Comparison of ENCODE assay signal across 8 mouse cellular contexts in the genomic region with DNA sequence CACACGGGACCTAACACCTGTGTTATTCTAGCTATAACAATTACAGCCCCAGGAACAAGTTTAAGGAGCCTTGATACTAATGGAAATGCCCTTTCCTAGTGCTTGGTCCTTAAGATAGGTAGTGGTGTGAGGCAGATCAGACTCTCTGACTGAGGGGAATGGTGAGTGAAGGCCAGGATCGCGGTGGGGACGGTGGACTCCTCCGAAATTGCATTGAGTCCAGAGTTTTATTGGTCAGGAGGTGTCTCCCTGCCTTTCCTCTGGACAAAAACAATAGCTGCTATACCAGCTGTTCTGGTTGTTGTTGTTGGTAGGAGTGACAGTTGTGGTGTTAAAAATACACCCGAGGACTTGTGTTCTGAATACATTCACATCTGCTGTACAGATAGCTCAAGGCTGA. TPM values are rescaled to one million over a fixed set of nuclear protein-coding genes. Genes with fewer than 3 reads are reported as not detected.
DNase-seq lines count a peak whose midpoint lies in the region; ATAC-seq and TF ChIP-seq lines count a peak whose summit lies in the region.

No protein-coding gene starts in this region.

- peaks cover 49% of the 10 kb centered on the region for H3K4me1 ChIP-seq in heart, embryonic 13.5 days
- H3K4me1 ChIP-seq in ES-E14 (ENCODE audit: control insufficient read depth in 2 of 2, insufficient read depth in 2 of 2, low read length in 2 of 2, poor library complexity in 1 of 2), result peaks cover 0 to 9% of the 10 kb centered on the region in 2 experiments; a peak in 2 of 4 replicates
- H3K4me1 ChIP-seq in heart, postnatal 0 days (ENCODE audit: control insufficient read depth, insufficient read depth), result peaks cover 44% of the 10 kb centered on the region
- H3K4me1 ChIP-seq in midbrain, embryonic 10.5 days, result peaks cover 29% of the 10 kb centered on the region

- ATAC-seq in heart, embryonic 13.5 days (ENCODE audit: extremely low read depth, insufficient number of reproducible peaks, low FRiP score, low TSS enrichment), result no peak
- ATAC-seq in heart, postnatal 0 days (ENCODE audit: insufficient read depth, low read depth), result no peak
- no peak for ATAC-seq in granulocyte monocyte progenitor cell, adult 5-6 weeks (replicated peaks; ENCODE audit: poor library complexity, severe bottlenecking)

- no peaks in the 10 kb centered on the region for H3K27me3 ChIP-seq in heart, embryonic 13.5 days (replicated peaks)
- no peaks in the 10 kb centered on the region for H3K27me3 ChIP-seq in heart, postnatal 0 days (ENCODE audit: control insufficient read depth, insufficient read depth, low read length)
- H3K27me3 ChIP-seq in midbrain, embryonic 10.5 days (ENCODE audit: low read depth, poor library complexity, severe bottlenecking), result peaks cover 10% of the 10 kb centered on the region; the same call in 1 of the 2 replicates

- H3K4me3 ChIP-seq in heart, embryonic 13.5 days, result peak overlapping the region; percentile 99
- H3K4me3 ChIP-seq in ES-E14 (ENCODE audit: insufficient read depth in 1 of 2, low read depth in 1 of 2, low read length in 2 of 2, poor library complexity in 1 of 2, severe bottlenecking in 1 of 2), result peak overlapping the region; percentile 93 to 96
- peak overlapping the region; percentile 87 for H3K4me3 ChIP-seq in heart, postnatal 0 days (ENCODE audit: low read depth, low read length)
- H3K4me3 ChIP-seq in midbrain, embryonic 10.5 days, result peak overlapping the region; percentile 98

- no peaks in the 10 kb centered on the region for H3K36me3 ChIP-seq in heart, embryonic 13.5 days
- no peaks in the 10 kb centered on the region for H3K36me3 ChIP-seq in ES-E14 (ENCODE audit: control insufficient read depth, insufficient read depth, low read length, poor library complexity, severe bottlenecking)
- H3K36me3 ChIP-seq in heart, postnatal 0 days (replicated peaks; ENCODE audit: control insufficient read depth, insufficient read depth, low read length), result no peaks in the 10 kb centered on the region
- no peaks in the 10 kb centered on the region for H3K36me3 ChIP-seq in midbrain, embryonic 10.5 days

- TF ChIP-seq CTCF in heart, postnatal 0 days (IDR thresholded peaks at IDR 0.05; ENCODE audit: low read depth), result no peak

- peak overlapping the region; percentile 98 for H3K9ac ChIP-seq in heart, embryonic 13.5 days
- H3K9ac ChIP-seq in ES-E14 (ENCODE audit: insufficient read depth, low read depth, low read length, poor library complexity, severe bottlenecking), result peak overlapping the region; percentile 96
- peak overlapping the region; percentile 85 for H3K9ac ChIP-seq in heart, postnatal 0 days (replicated peaks; ENCODE audit: low read depth, low read length)

- intact Hi-C loops in heart, postnatal 14 days (cut with DNase I), result loop anchor here (2.0 kb wide), 1 partner anchor 18 kb away; no protein-coding TSS in a partner anchor

- H3K4me2 ChIP-seq in heart, embryonic 13.5 days, result peak overlapping the region; percentile 87
- peak overlapping the region; percentile 90 for H3K4me2 ChIP-seq in heart, postnatal 0 days (ENCODE audit: low read depth, low read length)

- in situ Hi-C loops in ES-E14 (cut with MboI; ENCODE audit: low sequenced_read_pairs in 2 of 2, unreplicated experiment in 2 of 2), result no loop called here

- no peak for TF ChIP-seq EP300 in heart, postnatal 0 days (IDR thresholded peaks at IDR 0.05; ENCODE audit: low read depth)

- no peak for DNase-seq in heart, postnatal 14 days
- DNase-seq in ES-E14 (ENCODE audit: low read depth, low spot score), result no peak
- no peak for DNase-seq in heart, postnatal 0 days (ENCODE audit: low spot score)
- DNase-seq in midbrain, embryonic 10.5 days (ENCODE audit: low spot score), result no peak
- no peak for DNase-seq in right cerebral cortex, postnatal 4 days
- DNase-seq in right cerebral cortex, adult 18-20 months, result no peak

- 0 out of 2 replicates have a peak overlapping the region, but pooled peaks have one; percentile 5 for H3K27ac ChIP-seq in heart, embryonic 13.5 days (replicated peaks)
- H3K27ac ChIP-seq in ES-E14 (ENCODE audit: insufficient read depth, low read depth, low read length, poor library complexity, severe bottlenecking), result no peak overlapping the region
- H3K27ac ChIP-seq in heart, postnatal 0 days (ENCODE audit: low read depth), result peak overlapping the region; percentile 26; the same call in 1 of the 2 replicates
- no peak overlapping the region for H3K27ac ChIP-seq in midbrain, embryonic 10.5 days (replicated peaks)

- H3K9me3 ChIP-seq in heart, embryonic 13.5 days, result no peaks in the 10 kb centered on the region
- no peaks in the 10 kb centered on the region for H3K9me3 ChIP-seq in ES-E14 (ENCODE audit: control insufficient read depth, insufficient read depth, low read depth, low read length)
- H3K9me3 ChIP-seq in heart, postnatal 0 days (replicated peaks; ENCODE audit: control insufficient read depth, low read length), result no peaks in the 10 kb centered on the region
- no peaks in the 10 kb centered on the region for H3K9me3 ChIP-seq in midbrain, embryonic 10.5 days (replicated peaks)

- 24% methylated on average over 6 of the region's 6 CpGs for WGBS in heart, embryonic 13.5 days
- 22% methylated on average over 6 of the region's 6 CpGs for WGBS in heart, postnatal 0 days
- WGBS in midbrain, embryonic 10.5 days, result 40% methylated on average over 6 of the region's 6 CpGs

TF ChIP-seq in ES-E14, 5 proteins besides CTCF, POLR2A, EP300 and RAD21:
- TF ChIP-seq ZNF384 (IDR thresholded peaks at IDR 0.05; ENCODE audit: low read depth, low read length), result no peak
- TF ChIP-seq HCFC1 (IDR thresholded peaks at IDR 0.05; ENCODE audit: borderline replicate concordance, insufficient read depth, low read length), result no peak
- TF ChIP-seq MAFK (IDR thresholded peaks at IDR 0.05; ENCODE audit: insufficient read depth, low read depth, low read length), result no peak
- TF ChIP-seq ZC3H11A (IDR thresholded peaks at IDR 0.05; ENCODE audit: borderline replicate concordance, low read depth, low read length), result no peak
- no peak for TF ChIP-seq CHD2 (IDR thresholded peaks at IDR 0.05; ENCODE audit: low read depth, low read length)
TF ChIP-seq in ES-E14: peak in this region for 0.

RNA-seq across cellular contexts. Expression of a gene that starts 1.3 kb away (rescaled TPM):
- polyA plus RNA-seq in heart, embryonic 13.5 days (2015; fragmentation: Nextera tagmentation; extraction: Ambion mirVana), result 20.0 and 20.4 TPM in 2 replicates
- 10 to 100 TPM; 56.9 to 63.9 TPM for total RNA-seq in heart, postnatal 14 days (2021)
- 37.4 and 45.1 TPM in 2 replicates for total RNA-seq in ES-E14 (2012; rRNA removed)
- total RNA-seq in heart, postnatal 0 days (2014; rRNA removed; ENCODE audit: low replicate concordance), result 37.3 and 40.5 TPM in 2 replicates
- polyA plus RNA-seq in heart, postnatal 0 days (2015; fragmentation: Nextera tagmentation; extraction: Ambion mirVana), result 12.4 and 14.1 TPM in 2 replicates
- 37.8 and 41.6 TPM in 2 replicates for polyA plus RNA-seq in midbrain, embryonic 10.5 days (2016; fragmentation: Nextera tagmentation; extraction: Ambion mirVana)
- total RNA-seq in granulocyte monocyte progenitor cell, adult 5-6 weeks (2014; fragmentation: Nextera tagmentation), result 71.4 and 92.2 TPM in 2 replicates
- total RNA-seq in granulocyte monocyte progenitor cell, adult 5-6 weeks (2017), result 44.7 and 53.7 TPM in 2 replicates

RNA-seq across cellular contexts. Expression of a gene that starts 50.9 kb away (rescaled TPM):
- polyA plus RNA-seq in heart, embryonic 13.5 days (2015; fragmentation: Nextera tagmentation; extraction: Ambion mirVana), result 0.70 and 0.82 TPM in 2 replicates
- total RNA-seq in heart, postnatal 14 days (2021), result under 1 TPM; 0.29 to 0.43 TPM
- 1.3 and 1.7 TPM in 2 replicates for total RNA-seq in ES-E14 (2012; rRNA removed)
- 0.11 TPM in 1 of 2 replicates, not detected in the other for total RNA-seq in heart, postnatal 0 days (2014; rRNA removed; ENCODE audit: low replicate concordance)
- 0.31 and 0.40 TPM in 2 replicates for polyA plus RNA-seq in heart, postnatal 0 days (2015; fragmentation: Nextera tagmentation; extraction: Ambion mirVana)
- 2.2 and 2.7 TPM in 2 replicates for polyA plus RNA-seq in midbrain, embryonic 10.5 days (2016; fragmentation: Nextera tagmentation; extraction: Ambion mirVana)
- total RNA-seq in granulocyte monocyte progenitor cell, adult 5-6 weeks (2014; fragmentation: Nextera tagmentation), result 1.6 and 2.8 TPM in 2 replicates
- 0.39 and 0.57 TPM in 2 replicates for total RNA-seq in granulocyte monocyte progenitor cell, adult 5-6 weeks (2017)

Comparison
In these comparisons a context has a peak if more than half of its experiments do, and no peak if none do; other contexts are left out.
1. H3K27ac ChIP-seq: peak in heart, embryonic 13.5 days (single experiment) and heart, postnatal 0 days (single experiment); none in ES-E14 (single experiment) and midbrain, embryonic 10.5 days (single experiment).
2. Peak in every context shown above with its lines, with median percentiles within 50 percentile points of each other: H3K4me3 ChIP-seq and H3K9ac ChIP-seq.